Mouse (Mus musculus) heart, adult 9 months (tissue): ENCODE data around the gene Ccdc57.
"Not testable (repeated sequence)": the region's sequence is repeated elsewhere in the genome, so short reads cannot be mapped to it uniquely, and the experiment has no call there.

ENCODE experiments used
- DNase-seq, 2 experiments: peaks; one replicate each; pipeline ENCODE4 v3.0.0; 2022; ENCODE audit warnings: low spot score in 2 of 2

Gene Ccdc57

GRCm38 (mm10) chr11:120821076-120821922, 111.4 kb downstream of the Ccdc57 start:
- DNase-seq, result peak; percentile 32 to 51

- no peak for DNase-seq
These were observed 112.1 kb downstream of the Ccdc57 start for GRCm38 (mm10) chr11:120820546-120820945.

GRCm38 (mm10) chr11:120819556-120819955, 113.1 kb downstream of the Ccdc57 start:
- no peak for DNase-seq

GRCm38 (mm10) chr11:120818251-120818650, 114.4 kb downstream of the Ccdc57 start:
- no peak for DNase-seq

- DNase-seq, result no peak
These were observed 115.3 kb downstream of the Ccdc57 start for GRCm38 (mm10) chr11:120817358-120817757.

GRCm38 (mm10) chr11:120812068-120812467, 120.6 kb downstream of the Ccdc57 start:
- DNase-seq, result no peak

- DNase-seq, result no peak
These were observed 124.7 kb downstream of the Ccdc57 start for GRCm38 (mm10) chr11:120808010-120808409.

- DNase-seq, result no peak
These were observed 127.0 kb downstream of the Ccdc57 start for GRCm38 (mm10) chr11:120805375-120806298.

- DNase-seq, result no peak
These were observed 127.9 kb downstream of the Ccdc57 start for GRCm38 (mm10) chr11:120804769-120805168.

GRCm38 (mm10) chr11:120804274-120804673, 128.4 kb downstream of the Ccdc57 start:
- no peak for DNase-seq

GRCm38 (mm10) chr11:120800061-120800904, 132.4 kb downstream of the Ccdc57 start:
- peak; percentile 88 to 92 for DNase-seq

GRCm38 (mm10) chr11:120799316-120799890, 133.3 kb downstream of the Ccdc57 start:
- no peak for DNase-seq

- no peak for DNase-seq
These were observed 134.4 kb downstream of the Ccdc57 start for GRCm38 (mm10) chr11:120798244-120798643.

- DNase-seq, result no peak
These were observed 136.1 kb downstream of the Ccdc57 start for GRCm38 (mm10) chr11:120796614-120796946.

GRCm38 (mm10) chr11:120795756-120796613, 136.7 kb downstream of the Ccdc57 start, which contains the start of gene Dus1l:
TSS of gene Dus1l (minus strand) at chr11:120796403.
- DNase-seq, result peak; percentile 90 to 96

- no peak for DNase-seq
These were observed 140.0 kb downstream of the Ccdc57 start for GRCm38 (mm10) chr11:120792652-120793051.

GRCm38 (mm10) chr11:120789810-120790209, 142.9 kb downstream of the Ccdc57 start:
- no peak for DNase-seq

GRCm38 (mm10) chr11:120789355-120789754, 143.3 kb downstream of the Ccdc57 start:
- DNase-seq, result no peak

- not testable (repeated sequence) for DNase-seq
These were observed 144.2 kb downstream of the Ccdc57 start for GRCm38 (mm10) chr11:120788460-120788859.

- DNase-seq, result no peak
These were observed 147.5 kb downstream of the Ccdc57 start for GRCm38 (mm10) chr11:120785145-120785544.
